Mouse (Mus musculus): ENCODE data around the gene Mettl23. TPM values are rescaled to one million over a fixed set of nuclear protein-coding genes. Genes with fewer than 3 reads are reported as not detected.
"Not testable (repeated sequence)": the region's sequence is repeated elsewhere in the genome, so short reads cannot be mapped to it uniquely, and the experiment has no call there.

Gene Mettl23
- total and polyA plus RNA-seq, 2 experiments from 2014 or later: 63.2 to 77.1 TPM

DNA sequence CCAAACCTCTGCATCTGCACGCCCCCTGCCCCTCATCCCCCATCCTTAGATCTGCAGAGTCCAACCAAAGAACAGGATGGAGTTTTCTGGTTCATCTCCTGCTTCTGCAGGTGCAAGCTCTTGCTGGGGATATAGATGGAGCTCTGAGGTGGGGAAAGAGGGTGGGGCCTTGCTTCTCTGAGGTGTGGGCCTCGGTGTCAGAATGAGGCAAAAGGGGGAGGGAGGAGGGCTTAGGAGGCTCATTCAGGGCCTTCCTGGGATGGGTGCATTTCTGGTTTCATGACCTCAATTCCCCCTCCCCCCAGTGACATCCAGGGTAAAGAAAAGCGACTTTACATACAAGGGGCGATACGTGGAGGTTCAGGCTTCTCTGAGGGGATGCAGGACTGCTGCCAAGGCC lies 44.1 kb downstream of the Mettl23 start:
- no peak overlapping the region for H3K27ac ChIP-seq (ENCODE audit: low read depth)
- H3K4me1 ChIP-seq (ENCODE audit: control insufficient read depth, insufficient read depth): 0 out of 2 replicates have a peak, but pooled peaks cover 5% of the 10 kb centered on the region
- TF ChIP-seq CTCF (IDR thresholded peaks at IDR 0.05; ENCODE audit: low read depth): no peak
- TF ChIP-seq EP300 (IDR thresholded peaks at IDR 0.05; ENCODE audit: low read depth): no peak
- DNase-seq (ENCODE audit: low spot score) (no peak), ATAC-seq (ENCODE audit: insufficient read depth, low read depth) (no peak)
- no peak overlapping the region for H3K9ac ChIP-seq (replicated peaks; ENCODE audit: low read depth, low read length)
- H3K4me3 ChIP-seq (ENCODE audit: low read depth, low read length): no peak overlapping the region
- H3K27me3 ChIP-seq (ENCODE audit: control insufficient read depth, insufficient read depth, low read length): peaks cover 14% of the 10 kb centered on the region
- no peaks in the 10 kb centered on the region for H3K9me3 ChIP-seq (replicated peaks; ENCODE audit: control insufficient read depth, low read length)
- no peaks in the 10 kb centered on the region for H3K36me3 ChIP-seq (replicated peaks; ENCODE audit: control insufficient read depth, insufficient read depth, low read length)
- no peak overlapping the region for H3K4me2 ChIP-seq (ENCODE audit: low read depth, low read length)
- 58% methylated on average over 5 of the region's 5 CpGs for WGBS

GRCm38 (mm10) chr11:116893532-116894442 lies 50.7 kb downstream of the Mettl23 start:
- Histone ChIP-seq H3K36me3 (replicated peaks; ENCODE audit: control insufficient read depth, insufficient read depth, low read length) (no peaks in the 10 kb centered on the region), H3K4me3 (ENCODE audit: low read depth, low read length) (no peak overlapping the region), H3K4me2 (ENCODE audit: low read depth, low read length) (no peak overlapping the region), H3K9ac (replicated peaks; ENCODE audit: low read depth, low read length) (no peak overlapping the region), H3K9me3 (replicated peaks; ENCODE audit: control insufficient read depth, low read length) (no peaks in the 10 kb centered on the region), H3K27ac (ENCODE audit: low read depth) (no peak overlapping the region), H3K27me3 (ENCODE audit: control insufficient read depth, insufficient read depth, low read length) (peaks cover 4% of the 10 kb centered on the region; the same call in 1 of the 2 replicates), H3K4me1 (ENCODE audit: control insufficient read depth, insufficient read depth) (no peaks in the 10 kb centered on the region)
- ATAC-seq (ENCODE audit: insufficient read depth, low read depth) (no peak), DNase-seq (ENCODE audit: low spot score) (no peak)
- WGBS: 72% methylated on average over 19 of the region's 19 CpGs
- TF ChIP-seq CTCF (IDR thresholded peaks at IDR 0.05; ENCODE audit: low read depth): no peak
- no peak for TF ChIP-seq EP300 (IDR thresholded peaks at IDR 0.05; ENCODE audit: low read depth)

- Histone ChIP-seq H3K27me3 (ENCODE audit: control insufficient read depth, insufficient read depth, low read length) (peaks cover 4% of the 10 kb centered on the region; the same call in 1 of the 2 replicates), H3K9me3 (replicated peaks; ENCODE audit: control insufficient read depth, low read length) (no peaks in the 10 kb centered on the region), H3K4me1 (ENCODE audit: control insufficient read depth, insufficient read depth) (no peaks in the 10 kb centered on the region), H3K4me3 (ENCODE audit: low read depth, low read length) (no peak overlapping the region), H3K27ac (ENCODE audit: low read depth) (no peak overlapping the region), H3K4me2 (ENCODE audit: low read depth, low read length) (no peak overlapping the region), H3K36me3 (replicated peaks; ENCODE audit: control insufficient read depth, insufficient read depth, low read length) (no peaks in the 10 kb centered on the region), H3K9ac (replicated peaks; ENCODE audit: low read depth, low read length) (no peak overlapping the region)
- no peak for TF ChIP-seq CTCF (IDR thresholded peaks at IDR 0.05; ENCODE audit: low read depth)
- no peak for TF ChIP-seq EP300 (IDR thresholded peaks at IDR 0.05; ENCODE audit: low read depth)
- ATAC-seq (ENCODE audit: insufficient read depth, low read depth) (no peak), DNase-seq (ENCODE audit: low spot score) (no peak)
- 91% methylated on average over 3 of the region's 3 CpGs for WGBS
Measured at GRCm38 (mm10) chr11:116895402-116895801, 52.3 kb downstream of the Mettl23 start.

DNA sequence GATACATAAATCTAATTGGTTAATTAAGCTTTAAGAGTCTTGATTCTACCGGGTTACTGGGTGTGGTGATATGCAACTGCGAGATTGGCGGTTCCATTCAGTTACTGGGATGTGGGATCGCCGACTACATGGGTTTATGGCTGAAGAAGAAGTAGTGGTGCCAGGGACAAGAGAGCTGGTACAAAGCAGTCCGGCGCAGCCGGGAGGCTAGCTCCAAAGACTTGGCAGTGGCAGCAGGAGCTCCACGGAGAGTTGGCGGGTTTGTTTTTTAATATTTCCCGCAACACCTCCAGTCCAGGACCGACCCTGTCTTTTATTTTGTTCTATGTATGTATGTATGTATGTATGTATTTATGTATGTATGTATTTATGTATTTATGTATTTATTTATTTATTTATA lies 56.2 kb downstream of the Mettl23 start:
- no peaks in the 10 kb centered on the region for H3K4me1 ChIP-seq (ENCODE audit: control insufficient read depth, insufficient read depth)
- TF ChIP-seq CTCF (IDR thresholded peaks at IDR 0.05; ENCODE audit: low read depth): no peak
- no peak for TF ChIP-seq EP300 (IDR thresholded peaks at IDR 0.05; ENCODE audit: low read depth)
- 93% methylated on average over 12 of the region's 12 CpGs for WGBS

DNA sequence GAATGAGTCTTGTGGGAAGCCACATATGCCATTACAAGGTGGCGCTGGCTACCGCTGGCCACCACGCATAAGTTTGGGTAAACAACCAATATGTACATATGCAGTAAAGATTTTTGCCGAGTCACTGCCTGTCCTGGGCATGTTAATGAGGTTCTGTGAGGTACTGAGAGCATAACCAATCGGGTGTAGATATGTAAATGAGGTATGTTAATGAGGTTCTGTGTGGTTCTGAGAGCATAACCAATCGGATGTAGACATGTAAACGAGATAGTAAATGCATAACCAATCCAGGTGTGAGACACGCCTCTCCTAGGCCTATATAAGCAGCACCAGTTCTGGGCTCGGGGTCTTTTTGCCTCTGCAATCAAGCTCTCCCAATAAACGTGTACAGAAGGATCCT lies 59.5 kb downstream of the Mettl23 start:
- not testable (repeated sequence) for H3K4me1 ChIP-seq (ENCODE audit: control insufficient read depth, insufficient read depth); H3K27ac ChIP-seq (ENCODE audit: low read depth); H3K9ac ChIP-seq (replicated peaks; ENCODE audit: low read depth, low read length); H3K4me2 ChIP-seq (ENCODE audit: low read depth, low read length); H3K9me3 ChIP-seq (replicated peaks; ENCODE audit: control insufficient read depth, low read length); ATAC-seq (ENCODE audit: insufficient read depth, low read depth); DNase-seq (ENCODE audit: low spot score); H3K4me3 ChIP-seq (ENCODE audit: low read depth, low read length); H3K36me3 ChIP-seq (replicated peaks; ENCODE audit: control insufficient read depth, insufficient read depth, low read length)
- 86% methylated on average over 10 of the region's 10 CpGs for WGBS
- H3K27me3 ChIP-seq (ENCODE audit: control insufficient read depth, insufficient read depth, low read length): peaks cover 20% of the 10 kb centered on the region

More for the DNA sequence above, 56.2 kb downstream of the Mettl23 start:
- H3K9me3 ChIP-seq (replicated peaks; ENCODE audit: control insufficient read depth, low read length): no peaks in the 10 kb centered on the region
- no peak overlapping the region for H3K27ac ChIP-seq (ENCODE audit: low read depth)
- DNase-seq (ENCODE audit: low spot score) (no peak), ATAC-seq (ENCODE audit: insufficient read depth, low read depth) (no peak)
- H3K36me3 ChIP-seq (replicated peaks; ENCODE audit: control insufficient read depth, insufficient read depth, low read length): no peaks in the 10 kb centered on the region
- peaks cover 4% of the 10 kb centered on the region; the same call in 1 of the 2 replicates for H3K27me3 ChIP-seq (ENCODE audit: control insufficient read depth, insufficient read depth, low read length)
- no peak overlapping the region for H3K4me3 ChIP-seq (ENCODE audit: low read depth, low read length)
- H3K4me2 ChIP-seq (ENCODE audit: low read depth, low read length): no peak overlapping the region
- H3K9ac ChIP-seq (replicated peaks; ENCODE audit: low read depth, low read length): no peak overlapping the region

Other genes starting within 250 kb of the Mettl23 start
- 19.0 and 25.5 TPM in 2 replicates for gene Rhbdf2, start 216.3 kb upstream of the Mettl23 start, total RNA-seq (2014; rRNA removed; ENCODE audit: low replicate concordance)
- gene Rhbdf2, start 216.3 kb upstream of the Mettl23 start, polyA plus RNA-seq (2015; fragmentation: Nextera tagmentation; extraction: Ambion mirVana): 5.8 and 6.1 TPM in 2 replicates
- gene Prcd, start 189.7 kb upstream of the Mettl23 start, total RNA-seq (2014; rRNA removed; ENCODE audit: low replicate concordance): not detected in 2 replicates
- 2.5 and 2.6 TPM in 2 replicates for gene Prcd, start 189.7 kb upstream of the Mettl23 start, polyA plus RNA-seq (2015; fragmentation: Nextera tagmentation; extraction: Ambion mirVana)
- 11.4 and 38.8 TPM in 2 replicates for gene Cygb, start 189.0 kb upstream of the Mettl23 start, total RNA-seq (2014; rRNA removed; ENCODE audit: low replicate concordance)
- gene Cygb, start 189.0 kb upstream of the Mettl23 start, polyA plus RNA-seq (2015; fragmentation: Nextera tagmentation; extraction: Ambion mirVana): 21.1 and 21.6 TPM in 2 replicates
- not detected in 2 replicates for gene St6galnac1, start 67.8 kb upstream of the Mettl23 start, total RNA-seq (2014; rRNA removed; ENCODE audit: low replicate concordance)
- gene St6galnac1, start 67.8 kb upstream of the Mettl23 start, polyA plus RNA-seq (2015; fragmentation: Nextera tagmentation; extraction: Ambion mirVana): not detected in 2 replicates
- 6.3 and 17.9 TPM in 2 replicates for gene Mxra7, start 15.2 kb upstream of the Mettl23 start, total RNA-seq (2014; rRNA removed; ENCODE audit: low replicate concordance)
- 20.0 and 21.7 TPM in 2 replicates for gene Mxra7, start 15.2 kb upstream of the Mettl23 start, polyA plus RNA-seq (2015; fragmentation: Nextera tagmentation; extraction: Ambion mirVana)
- gene Jmjd6, start 171 bp downstream of the Mettl23 start, total RNA-seq (2014; rRNA removed; ENCODE audit: low replicate concordance): 24.8 and 29.6 TPM in 2 replicates
- 35.3 and 43.1 TPM in 2 replicates for gene Jmjd6, start 171 bp downstream of the Mettl23 start, polyA plus RNA-seq (2015; fragmentation: Nextera tagmentation; extraction: Ambion mirVana)
- 23.2 and 46.3 TPM in 2 replicates for gene Mfsd11, start 9.2 kb downstream of the Mettl23 start, total RNA-seq (2014; rRNA removed; ENCODE audit: low replicate concordance)
- gene Mfsd11, start 9.2 kb downstream of the Mettl23 start, polyA plus RNA-seq (2015; fragmentation: Nextera tagmentation; extraction: Ambion mirVana): 44.5 and 49.7 TPM in 2 replicates
- gene Srsf2, start 9.8 kb downstream of the Mettl23 start, total RNA-seq (2014; rRNA removed; ENCODE audit: low replicate concordance): 157 and 211 TPM in 2 replicates
- 349 and 359 TPM in 2 replicates for gene Srsf2, start 9.8 kb downstream of the Mettl23 start, polyA plus RNA-seq (2015; fragmentation: Nextera tagmentation; extraction: Ambion mirVana)
- 0.04 and 0.58 TPM in 2 replicates for gene Mgat5b, start 75.6 kb downstream of the Mettl23 start, total RNA-seq (2014; rRNA removed; ENCODE audit: low replicate concordance)
- 0.11 and 0.14 TPM in 2 replicates for gene Mgat5b, start 75.6 kb downstream of the Mettl23 start, polyA plus RNA-seq (2015; fragmentation: Nextera tagmentation; extraction: Ambion mirVana)

Measured in heart, postnatal 0 days (tissue).